Mouse (Mus musculus): ENCODE measurements around the gene Trim46. TPM values are rescaled to one million over a fixed set of nuclear protein-coding genes. Genes with fewer than 3 reads are reported as not detected.
"Not testable (repeated sequence)": the region's sequence is repeated elsewhere in the genome, so short reads cannot be mapped to it uniquely, and the experiment has no call there.

Gene Trim46
- polyA plus RNA-seq, 1 experiment from 2014 or later, result 76.1 TPM

- no peaks in the 10 kb centered on the region for H3K36me3 ChIP-seq (ENCODE audit: control insufficient read depth, insufficient read depth)
- peaks cover 55% of the 10 kb centered on the region for H3K4me1 ChIP-seq (replicated peaks; ENCODE audit: control insufficient read depth, insufficient read depth, low read length)
- 6% methylated on average over 12 of the region's 12 CpGs for WGBS
- H3K9ac ChIP-seq (replicated peaks; ENCODE audit: low read depth, low read length), result peak overlapping the region; percentile 58
- no peak for ATAC-seq
- no peaks in the 10 kb centered on the region for H3K27me3 ChIP-seq (replicated peaks; ENCODE audit: control insufficient read depth, insufficient read depth, low read length)
- peak overlapping the region; percentile 48 for H3K4me3 ChIP-seq (replicated peaks; ENCODE audit: low read length)
- no peaks in the 10 kb centered on the region for H3K9me3 ChIP-seq (ENCODE audit: control insufficient read depth, low read length)
- peak overlapping the region; percentile 89 for H3K27ac ChIP-seq (ENCODE audit: low read length)
- H3K4me2 ChIP-seq (ENCODE audit: low read length), result peak overlapping the region; percentile 71
Measured at GRCm38 (mm10) chr3:89225321-89225815, 20.7 kb downstream of the Trim46 start.

GRCm38 (mm10) chr3:89224796-89225195 is 21.3 kb downstream of the Trim46 start:
- Histone ChIP-seq H3K4me1 (replicated peaks; ENCODE audit: control insufficient read depth, insufficient read depth, low read length) (peaks cover 55% of the 10 kb centered on the region), H3K4me2 (ENCODE audit: low read length) (peak overlapping the region; percentile 71), H3K36me3 (ENCODE audit: control insufficient read depth, insufficient read depth) (no peaks in the 10 kb centered on the region), H3K27me3 (replicated peaks; ENCODE audit: control insufficient read depth, insufficient read depth, low read length) (no peaks in the 10 kb centered on the region), H3K4me3 (replicated peaks; ENCODE audit: low read length) (peak overlapping the region; percentile 48), H3K9me3 (ENCODE audit: control insufficient read depth, low read length) (no peaks in the 10 kb centered on the region), H3K27ac (ENCODE audit: low read length) (peak overlapping the region; percentile 89), H3K9ac (replicated peaks; ENCODE audit: low read depth, low read length) (peak overlapping the region; percentile 58)
- WGBS, result 16% methylated on average over 11 of the region's 11 CpGs
- no peak for ATAC-seq

DNA sequence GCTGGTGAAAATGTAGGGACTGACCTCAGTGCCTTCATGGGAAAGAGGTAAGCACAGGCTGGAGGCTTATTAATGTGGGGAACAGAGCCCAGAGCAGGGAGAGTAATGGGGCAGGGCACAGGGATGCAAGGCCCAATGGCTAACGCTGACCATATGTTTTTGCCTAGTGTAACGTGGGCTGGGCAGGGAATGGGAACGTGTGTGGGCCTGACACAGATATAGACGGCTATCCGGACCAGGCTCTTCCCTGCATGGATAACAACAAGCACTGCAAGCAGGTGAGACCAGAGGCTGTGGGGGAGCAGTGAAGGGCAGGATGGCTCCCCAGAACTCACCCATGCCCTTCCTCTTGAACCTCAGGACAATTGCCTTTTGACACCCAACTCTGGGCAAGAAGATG is 24.9 kb downstream of the Trim46 start:
- no peaks in the 10 kb centered on the region for H3K36me3 ChIP-seq (ENCODE audit: control insufficient read depth, insufficient read depth)
- no peak overlapping the region for H3K4me2 ChIP-seq (ENCODE audit: low read length)
- H3K9ac ChIP-seq (replicated peaks; ENCODE audit: low read depth, low read length), result no peak overlapping the region
- no peaks in the 10 kb centered on the region for H3K27me3 ChIP-seq (replicated peaks; ENCODE audit: control insufficient read depth, insufficient read depth, low read length)
- no peak for ATAC-seq
- H3K4me3 ChIP-seq (replicated peaks; ENCODE audit: low read length), result no peak overlapping the region
- 55% methylated on average over 5 of the region's 5 CpGs for WGBS
- H3K4me1 ChIP-seq (replicated peaks; ENCODE audit: control insufficient read depth, insufficient read depth, low read length), result peaks cover 31% of the 10 kb centered on the region
- no peak overlapping the region for H3K27ac ChIP-seq (ENCODE audit: low read length)
- no peaks in the 10 kb centered on the region for H3K9me3 ChIP-seq (ENCODE audit: control insufficient read depth, low read length)

GRCm38 (mm10) chr3:89219546-89219945 is 26.6 kb downstream of the Trim46 start:
- H3K9ac ChIP-seq (replicated peaks; ENCODE audit: low read depth, low read length), result no peak overlapping the region
- H3K4me2 ChIP-seq (ENCODE audit: low read length), result no peak overlapping the region
- no peaks in the 10 kb centered on the region for H3K27me3 ChIP-seq (replicated peaks; ENCODE audit: control insufficient read depth, insufficient read depth, low read length)
- no peaks in the 10 kb centered on the region for H3K9me3 ChIP-seq (ENCODE audit: control insufficient read depth, low read length)
- ATAC-seq, result no peak
- H3K4me3 ChIP-seq (replicated peaks; ENCODE audit: low read length), result no peak overlapping the region
- H3K27ac ChIP-seq (ENCODE audit: low read length), result no peak overlapping the region
- no peaks in the 10 kb centered on the region for H3K36me3 ChIP-seq (ENCODE audit: control insufficient read depth, insufficient read depth)
- WGBS, result 52% methylated on average over 8 of the region's 8 CpGs
- peaks cover 29% of the 10 kb centered on the region for H3K4me1 ChIP-seq (replicated peaks; ENCODE audit: control insufficient read depth, insufficient read depth, low read length)

DNA sequence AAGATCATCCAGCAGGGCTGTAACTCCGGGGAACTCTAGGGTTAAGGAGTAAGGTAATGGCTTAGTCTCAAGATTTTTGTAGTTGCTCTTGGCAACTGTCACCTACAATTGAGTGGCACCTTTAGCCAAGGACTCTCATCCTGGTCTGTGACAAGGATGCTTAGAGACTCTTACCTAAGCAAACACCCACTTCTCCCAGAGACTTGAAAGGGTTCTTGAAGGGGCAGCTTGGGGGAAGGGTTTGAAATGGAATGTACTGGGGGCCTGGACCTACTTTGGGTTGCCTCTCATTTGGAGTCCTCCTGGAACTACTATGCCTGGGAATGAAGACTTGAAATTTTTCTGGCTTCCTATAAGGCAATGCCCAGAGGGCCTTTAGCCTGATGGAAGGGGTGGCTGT is 27.8 kb downstream of the Trim46 start:
- no peaks in the 10 kb centered on the region for H3K9me3 ChIP-seq (ENCODE audit: control insufficient read depth, low read length)
- peaks cover 18% of the 10 kb centered on the region for H3K4me1 ChIP-seq (replicated peaks; ENCODE audit: control insufficient read depth, insufficient read depth, low read length)
- no peaks in the 10 kb centered on the region for H3K36me3 ChIP-seq (ENCODE audit: control insufficient read depth, insufficient read depth)
- H3K27me3 ChIP-seq (replicated peaks; ENCODE audit: control insufficient read depth, insufficient read depth, low read length), result no peaks in the 10 kb centered on the region
- H3K27ac ChIP-seq (ENCODE audit: low read length), result no peak overlapping the region
- H3K4me2 ChIP-seq (ENCODE audit: low read length), result no peak overlapping the region
- 72% methylated on average over 1 of the region's 1 CpGs for WGBS
- no peak for ATAC-seq
- no peak overlapping the region for H3K9ac ChIP-seq (replicated peaks; ENCODE audit: low read depth, low read length)
- H3K4me3 ChIP-seq (replicated peaks; ENCODE audit: low read length), result no peak overlapping the region

- not testable (repeated sequence) for H3K36me3 ChIP-seq (ENCODE audit: control insufficient read depth, insufficient read depth); H3K27me3 ChIP-seq (replicated peaks; ENCODE audit: control insufficient read depth, insufficient read depth, low read length); H3K9me3 ChIP-seq (ENCODE audit: control insufficient read depth, low read length); H3K9ac ChIP-seq (replicated peaks; ENCODE audit: low read depth, low read length); ATAC-seq; H3K27ac ChIP-seq (ENCODE audit: low read length); H3K4me3 ChIP-seq (replicated peaks; ENCODE audit: low read length); H3K4me2 ChIP-seq (ENCODE audit: low read length)
- peaks cover 22% of the 10 kb centered on the region for H3K4me1 ChIP-seq (replicated peaks; ENCODE audit: control insufficient read depth, insufficient read depth, low read length)
- 72% methylated on average over 7 of the region's 7 CpGs for WGBS
Measured at GRCm38 (mm10) chr3:89216407-89216806, 29.7 kb downstream of the Trim46 start.

GRCm38 (mm10) chr3:89215853-89216252 is 30.3 kb downstream of the Trim46 start:
- no peaks in the 10 kb centered on the region for H3K36me3 ChIP-seq (ENCODE audit: control insufficient read depth, insufficient read depth)
- H3K4me3 ChIP-seq (replicated peaks; ENCODE audit: low read length), result peak overlapping the region; percentile 82
- no peaks in the 10 kb centered on the region for H3K9me3 ChIP-seq (ENCODE audit: control insufficient read depth, low read length)
- peak; percentile 43 for ATAC-seq
- H3K27me3 ChIP-seq (replicated peaks; ENCODE audit: control insufficient read depth, insufficient read depth, low read length), result no peaks in the 10 kb centered on the region
- peak overlapping the region; percentile 87 for H3K4me2 ChIP-seq (ENCODE audit: low read length)
- peaks cover 22% of the 10 kb centered on the region for H3K4me1 ChIP-seq (replicated peaks; ENCODE audit: control insufficient read depth, insufficient read depth, low read length)
- WGBS, result 0% methylated on average over 6 of the region's 6 CpGs
- H3K9ac ChIP-seq (replicated peaks; ENCODE audit: low read depth, low read length), result no peak overlapping the region; the same call in 1 of the 2 replicates
- H3K27ac ChIP-seq (ENCODE audit: low read length), result peak overlapping the region; percentile 98

GRCm38 (mm10) chr3:89214681-89215411 is 31.3 kb downstream of the Trim46 start, which contains the start of gene Thbs3:
Thbs3 (plus strand) TSS chr3:89215180.
- H3K27me3 ChIP-seq (replicated peaks; ENCODE audit: control insufficient read depth, insufficient read depth, low read length), result no peaks in the 10 kb centered on the region
- peaks cover 6% of the 10 kb centered on the region; the same call in 1 of the 2 replicates for H3K36me3 ChIP-seq (ENCODE audit: control insufficient read depth, insufficient read depth)
- H3K9ac ChIP-seq (replicated peaks; ENCODE audit: low read depth, low read length), result peak within 1 kb of the TSS; percentile 80
- no peaks in the 10 kb centered on the region for H3K9me3 ChIP-seq (ENCODE audit: control insufficient read depth, low read length)
- under 1% methylated on average over 18 of the region's 19 CpGs for WGBS
- peaks cover 22% of the 10 kb centered on the region for H3K4me1 ChIP-seq (replicated peaks; ENCODE audit: control insufficient read depth, insufficient read depth, low read length)
- H3K4me3 ChIP-seq (replicated peaks; ENCODE audit: low read length), result peak within 1 kb of the TSS; percentile 82
- peak within 1 kb of the TSS; percentile 98 for H3K27ac ChIP-seq (ENCODE audit: low read length)
- ATAC-seq, result peak; percentile 11
- H3K4me2 ChIP-seq (ENCODE audit: low read length), result peak within 1 kb of the TSS; percentile 87

GRCm38 (mm10) chr3:89213803-89214530 is 32.1 kb downstream of the Trim46 start:
- Histone ChIP-seq H3K4me1 (replicated peaks; ENCODE audit: control insufficient read depth, insufficient read depth, low read length) (peaks cover 22% of the 10 kb centered on the region), H3K9ac (replicated peaks; ENCODE audit: low read depth, low read length) (peak overlapping the region; percentile 80), H3K27me3 (replicated peaks; ENCODE audit: control insufficient read depth, insufficient read depth, low read length) (no peaks in the 10 kb centered on the region), H3K27ac (ENCODE audit: low read length) (peak overlapping the region; percentile 98), H3K9me3 (ENCODE audit: control insufficient read depth, low read length) (no peaks in the 10 kb centered on the region), H3K4me2 (ENCODE audit: low read length) (peak overlapping the region; percentile 87), H3K4me3 (replicated peaks; ENCODE audit: low read length) (peak overlapping the region; percentile 82), H3K36me3 (ENCODE audit: control insufficient read depth, insufficient read depth) (peaks cover 11% of the 10 kb centered on the region; the same call in 1 of the 2 replicates)
- peak; percentile 86 for ATAC-seq
- WGBS, result under 1% methylated on average over 60 of the region's 69 CpGs
